Mouse (Mus musculus) heart, postnatal 0 days (tissue): ENCODE measurements around the gene Tnc.

Source experiments
- CTCF ChIP-seq: IDR thresholded peaks from 2 replicates; pipeline ENCODE4 v1.5.1; 2016; ENCODE audit warnings: antibody characterized with exemption, control low read depth, low read depth
- EP300 ChIP-seq: IDR thresholded peaks from 2 replicates; pipeline ENCODE4 v1.6.1; 2016; ENCODE audit warnings: antibody characterized with exemption, low read depth

DNA sequence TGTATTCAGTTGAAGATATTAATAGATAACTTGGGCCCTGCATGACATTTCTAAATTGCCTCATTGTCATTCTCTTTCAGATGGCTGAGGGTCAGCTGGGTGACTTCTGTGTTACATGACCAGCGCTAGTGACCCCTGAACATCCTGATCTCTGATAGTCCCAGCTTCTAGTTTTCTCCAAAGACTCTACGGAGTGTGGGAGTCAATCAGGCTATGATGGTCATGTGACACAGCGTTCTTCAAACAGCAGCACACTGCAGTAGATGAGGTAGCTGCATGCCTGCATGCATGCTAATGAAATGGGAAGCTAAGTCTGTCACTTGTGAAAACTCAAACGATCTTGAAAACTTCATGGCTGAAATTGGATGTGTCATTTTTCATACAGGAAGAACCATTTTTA lies 41.6 kb downstream of the Tnc start:
- TF ChIP-seq CTCF (no peak), EP300 (no peak)
